Mouse (Mus musculus) G1E (cell line): ENCODE results near the gene Abca4. TPM values are rescaled to one million over a fixed set of nuclear protein-coding genes. Genes with fewer than 3 reads are reported as not detected.

Source experiments
- ATAC-seq: 2 replicates; pipeline ENCODE4 v1.8.0; 2016; ENCODE audit warnings: mild to moderate bottlenecking; ENCODE audit not compliant: insufficient number of reproducible peaks, poor library complexity, low FRiP score, severe bottlenecking; ENCODE audit errors: extremely low read depth
- DNase-seq: peaks from one replicate; pipeline ENCODE4 v3.0.0; 2012; ENCODE audit warnings: low spot score
- H3K27me3 ChIP-seq: 2 replicates; pipeline ENCODE4 v1.6.1; 2012; ENCODE audit warnings: mild to moderate bottlenecking, low read length, inconsistent platforms; ENCODE audit not compliant: insufficient read depth
- H3K36me3 ChIP-seq: replicated peaks from 2 replicates; pipeline ENCODE3; 2012; ENCODE audit warnings: mild to moderate bottlenecking, inconsistent platforms
- H3K4me1 ChIP-seq: 2 replicates; pipeline ENCODE4 v1.6.1; 2012; ENCODE audit warnings: low read depth, low read length, inconsistent platforms, mixed read lengths; ENCODE audit not compliant: insufficient read depth
- H3K4me3 ChIP-seq: 2 replicates; pipeline ENCODE4 v1.5.1; 2012; ENCODE audit warnings: low read depth, mild to moderate bottlenecking, inconsistent platforms, low read length, moderate library complexity, mixed read lengths
- H3K9me3 ChIP-seq: replicated peaks from 2 replicates; pipeline ENCODE4 v1.6.1; 2012; ENCODE audit warnings: inconsistent platforms
- CTCF ChIP-seq: IDR thresholded peaks from 2 replicates; pipeline ENCODE4 v1.5.1; 2012; ENCODE audit warnings: low read depth, low read length, inconsistent platforms, mixed read lengths
- GATA1 ChIP-seq: IDR thresholded peaks from 2 replicates; pipeline ENCODE4 v1.6.1; 2012; ENCODE audit warnings: borderline replicate concordance, low read length, inconsistent platforms, mixed read lengths
- GATA2 ChIP-seq: IDR thresholded peaks from 2 replicates; pipeline ENCODE4 v1.6.1; 2012; ENCODE audit warnings: low read depth, low read length, inconsistent platforms, borderline replicate concordance
- POLR2AphosphoS5 ChIP-seq: IDR thresholded peaks from 2 replicates; pipeline ENCODE4 v1.6.1; 2012; ENCODE audit warnings: low read depth, low read length, inconsistent platforms; ENCODE audit not compliant: insufficient replicate concordance
- TAL1 ChIP-seq: conservative IDR thresholded peaks from 2 replicates; pipeline ENCODE4 v1.6.1; 2012; ENCODE audit warnings: low read depth, low read length, inconsistent platforms, mixed read lengths
- polyA plus RNA-seq: library from polyadenylated mRNA; stranded (reverse); fragments of >175 nt; gene quantifications from 2 replicates; pipeline ENCODE4 v1.2.3, GENCODE M21; 2012
- total RNA-seq, 2 experiments: library from RNA; stranded (forward) in 1 of 2; stranded (reverse) in 1 of 2; fragments of 200-1000 nt in 1 of 2; fragments of >200 nt in 1 of 2; fragmentation: Nextera tagmentation in 1 of 2; gene quantifications; 2 replicates each; pipeline ENCODE4 v1.2.3; 2014 to 2017

Gene Abca4
- total and polyA plus RNA-seq, 3 experiments: 1.7 to 4.5 (median 1.8) TPM

GRCm38 (mm10) chr3:122205753-122206152 is 161.5 kb downstream of the Abca4 start:
- H3K4me3 ChIP-seq: no peak overlapping the region
- no peaks in the 10 kb centered on the region for H3K36me3 ChIP-seq
- no peak for ATAC-seq
- H3K9me3 ChIP-seq: no peaks in the 10 kb centered on the region
- TF ChIP-seq GATA1 (no peak), TAL1 (no peak), POLR2AphosphoS5 (no peak), GATA2 (no peak), CTCF (no peak)
- peaks cover 11% of the 10 kb centered on the region for H3K4me1 ChIP-seq
- no peak for DNase-seq
- H3K27me3 ChIP-seq: peaks cover 32% of the 10 kb centered on the region

GRCm38 (mm10) chr3:122206279-122207070 is 162.2 kb downstream of the Abca4 start:
- DNase-seq (no peak), ATAC-seq (no peak)
- Histone ChIP-seq H3K4me1 (peaks cover 13% of the 10 kb centered on the region), H3K27me3 (peaks cover 35% of the 10 kb centered on the region), H3K36me3 (no peaks in the 10 kb centered on the region), H3K4me3 (no peak overlapping the region), H3K9me3 (no peaks in the 10 kb centered on the region)
- no peak for TF ChIP-seq CTCF
- TF ChIP-seq POLR2AphosphoS5: no peak
- TF ChIP-seq GATA1: no peak
- TF ChIP-seq GATA2: no peak
- TF ChIP-seq TAL1: no peak

GRCm38 (mm10) chr3:122207766-122208165 is 163.5 kb downstream of the Abca4 start:
- H3K4me1 ChIP-seq: peaks cover 11% of the 10 kb centered on the region
- DNase-seq: no peak
- no peak overlapping the region for H3K4me3 ChIP-seq
- peaks cover 32% of the 10 kb centered on the region for H3K27me3 ChIP-seq
- ATAC-seq: no peak
- H3K36me3 ChIP-seq: no peaks in the 10 kb centered on the region
- H3K9me3 ChIP-seq: no peaks in the 10 kb centered on the region
- TF ChIP-seq GATA2 (no peak), POLR2AphosphoS5 (no peak), GATA1 (no peak), TAL1 (no peak), CTCF (no peak)

- no peaks in the 10 kb centered on the region for H3K36me3 ChIP-seq
- no peak for TF ChIP-seq POLR2AphosphoS5
- no peak for TF ChIP-seq CTCF
- no peak for TF ChIP-seq GATA2
- TF ChIP-seq GATA1: no peak
- no peak for TF ChIP-seq TAL1
- H3K9me3 ChIP-seq: no peaks in the 10 kb centered on the region
- H3K4me3 ChIP-seq: no peak overlapping the region
- H3K4me1 ChIP-seq: peaks cover 11% of the 10 kb centered on the region
- H3K27me3 ChIP-seq: peaks cover 27% of the 10 kb centered on the region
- ATAC-seq (no peak; the same call in 1 of the 2 replicates), DNase-seq (no peak)
These were observed 164.3 kb downstream of the Abca4 start for GRCm38 (mm10) chr3:122208296-122209225.

- Histone ChIP-seq H3K4me3 (no peak overlapping the region), H3K36me3 (no peaks in the 10 kb centered on the region), H3K4me1 (peaks cover 11% of the 10 kb centered on the region), H3K27me3 (peaks cover 21% of the 10 kb centered on the region), H3K9me3 (no peaks in the 10 kb centered on the region)
- DNase-seq (no peak), ATAC-seq (no peak)
- TF ChIP-seq CTCF: no peak
- TF ChIP-seq GATA2: no peak
- TF ChIP-seq TAL1: no peak
- no peak for TF ChIP-seq POLR2AphosphoS5
- TF ChIP-seq GATA1: no peak
These were observed 165.3 kb downstream of the Abca4 start for GRCm38 (mm10) chr3:122209511-122209910.

GRCm38 (mm10) chr3:122210434-122210833 is 166.2 kb downstream of the Abca4 start:
- H3K36me3 ChIP-seq: no peaks in the 10 kb centered on the region
- no peak for TF ChIP-seq POLR2AphosphoS5
- TF ChIP-seq GATA2: no peak
- H3K27me3 ChIP-seq: peaks cover 20% of the 10 kb centered on the region
- ATAC-seq (no peak), DNase-seq (no peak)
- H3K9me3 ChIP-seq: no peaks in the 10 kb centered on the region
- H3K4me1 ChIP-seq: peaks cover 11% of the 10 kb centered on the region
- H3K4me3 ChIP-seq: no peak overlapping the region
